Mouse (Mus musculus) cerebellum, adult 2 months (tissue): Measurements from ENCODE around the gene Ctr9.

Experiments used
- CTCF ChIP-seq: fragments of 200-500 bp; IDR thresholded peaks from 2 replicates; pipeline ENCODE4 v1.5.1; 2011; ENCODE audit warnings: low read depth, mild to moderate bottlenecking, control low read depth, low read length, moderate library complexity, borderline replicate concordance; ENCODE audit not compliant: insufficient read depth
- POLR2A ChIP-seq: fragments of 200-500 bp; IDR thresholded peaks from 2 replicates; pipeline ENCODE4 v1.6.1; 2011; ENCODE audit warnings: low read length, control low read depth, borderline replicate concordance; ENCODE audit not compliant: insufficient read depth

DNA sequence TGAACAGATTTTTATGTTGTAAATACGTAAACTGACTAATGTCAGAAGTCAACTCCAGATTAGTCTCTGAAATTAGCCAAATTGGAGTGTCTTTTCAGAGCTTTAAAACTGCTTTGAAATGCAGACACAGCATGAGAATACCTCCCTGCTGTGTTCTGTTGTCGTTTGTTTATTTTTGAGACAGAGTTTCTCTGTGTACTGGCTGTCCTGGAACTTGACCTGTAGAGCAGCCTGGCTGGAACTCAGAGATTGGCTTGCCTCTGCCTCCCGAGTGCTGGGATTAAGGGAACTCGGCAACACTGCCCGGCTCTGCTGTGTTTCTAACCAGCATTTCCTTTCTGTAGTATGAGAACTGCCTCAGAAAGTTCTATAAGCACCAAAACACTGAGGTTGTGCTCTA is 20.2 kb downstream of the Ctr9 start:
- TF ChIP-seq POLR2A (no peak), CTCF (no peak)
